Mouse (Mus musculus) frontal cortex, postnatal 25 days (tissue): ENCODE results near the gene Gm44511.
"Not testable (repeated sequence)": the region's sequence is repeated elsewhere in the genome, so short reads cannot be mapped to it uniquely, and the experiment has no call there.

ENCODE experiments used
- DNase-seq, 2 experiments: peaks; one replicate each; pipeline ENCODE4 v3.0.0; 2022; ENCODE audit warnings: low spot score in 2 of 2

Gene Gm44511

GRCm38 (mm10) chr6:128799896-128800270 is 26.2 kb downstream of the Gm44511 start:
- no peak for DNase-seq

DNA sequence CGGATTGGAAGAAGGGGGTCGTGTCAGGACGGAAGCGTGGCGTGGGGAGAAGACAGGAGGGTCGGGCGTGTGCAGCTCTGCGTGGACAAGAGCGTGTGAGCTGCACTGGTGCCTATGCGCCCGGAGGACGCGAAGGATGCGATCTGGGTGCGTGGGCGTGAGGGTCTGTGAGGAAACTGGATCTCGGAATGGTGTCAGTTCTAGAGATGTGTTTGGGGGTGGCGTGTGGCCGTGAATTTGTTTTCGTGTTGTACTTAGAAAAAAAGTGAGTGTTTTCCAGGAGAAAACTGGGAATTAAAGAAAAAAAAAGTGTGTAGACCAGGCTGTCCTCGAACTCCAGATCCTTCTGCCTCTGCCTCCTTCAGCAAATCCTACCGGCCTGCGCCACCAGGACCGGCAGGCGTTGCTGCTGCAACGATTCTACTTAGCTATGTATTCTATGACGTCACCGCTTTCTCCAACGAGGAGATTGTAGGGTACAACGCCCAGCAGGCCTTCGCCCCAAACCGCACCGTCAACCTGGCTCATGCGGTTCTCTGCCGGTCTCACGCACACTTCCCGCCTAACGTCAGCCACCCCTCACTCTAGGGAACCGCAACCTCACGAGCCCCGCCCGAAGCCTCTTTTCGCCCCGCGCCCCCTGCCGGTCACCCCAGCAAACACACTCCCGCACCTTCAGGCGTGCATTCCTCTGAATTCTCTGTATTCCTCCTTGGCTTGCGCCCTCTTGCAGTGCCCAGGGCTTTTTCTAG is 26.8 kb downstream of the Gm44511 start:
- peak; percentile 85 to 86 for DNase-seq

- DNase-seq, result peak; percentile 74 to 84
These were observed 27.4 kb downstream of the Gm44511 start for GRCm38 (mm10) chr6:128798772-128799143.

DNA sequence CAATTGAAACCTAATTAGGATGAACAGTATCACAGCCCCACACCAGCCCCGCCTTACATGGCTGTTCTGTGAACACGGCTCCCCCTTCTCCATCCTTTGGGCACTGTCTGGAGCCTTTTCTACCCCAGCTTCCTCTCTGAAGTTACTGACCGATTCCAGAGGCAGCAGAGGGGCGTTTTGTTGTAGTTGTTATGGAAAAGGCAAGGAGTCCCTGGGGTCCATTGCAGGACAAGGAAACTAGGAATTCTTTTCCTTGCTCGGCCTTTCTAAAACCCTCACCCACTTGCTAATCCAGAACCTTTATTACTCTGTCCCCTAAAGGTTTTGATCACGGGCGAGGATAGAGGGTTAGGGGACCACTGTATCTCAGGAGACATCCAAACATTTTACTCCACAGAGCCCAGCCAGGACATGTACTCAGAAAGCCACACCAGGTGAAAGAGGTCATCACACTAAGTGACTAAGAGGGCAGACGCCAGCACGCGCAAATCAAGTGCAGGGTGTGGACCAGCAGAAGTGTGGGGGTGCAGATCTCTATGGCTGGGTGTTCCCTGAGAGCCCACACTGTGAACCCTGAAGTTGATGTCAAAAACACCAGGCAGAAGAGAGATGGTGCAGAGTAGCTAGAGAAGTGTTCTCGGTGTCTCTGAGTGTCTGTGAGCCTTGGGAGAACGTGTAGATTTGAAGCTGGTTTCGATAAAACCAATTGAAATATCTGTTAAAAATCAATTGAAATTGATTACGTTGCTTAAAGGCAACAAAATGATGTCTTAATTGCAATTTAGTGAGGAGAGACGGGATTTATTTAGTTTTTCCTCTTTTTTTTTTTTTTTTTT is 28.0 kb downstream of the Gm44511 start:
- no peak for DNase-seq

DNA sequence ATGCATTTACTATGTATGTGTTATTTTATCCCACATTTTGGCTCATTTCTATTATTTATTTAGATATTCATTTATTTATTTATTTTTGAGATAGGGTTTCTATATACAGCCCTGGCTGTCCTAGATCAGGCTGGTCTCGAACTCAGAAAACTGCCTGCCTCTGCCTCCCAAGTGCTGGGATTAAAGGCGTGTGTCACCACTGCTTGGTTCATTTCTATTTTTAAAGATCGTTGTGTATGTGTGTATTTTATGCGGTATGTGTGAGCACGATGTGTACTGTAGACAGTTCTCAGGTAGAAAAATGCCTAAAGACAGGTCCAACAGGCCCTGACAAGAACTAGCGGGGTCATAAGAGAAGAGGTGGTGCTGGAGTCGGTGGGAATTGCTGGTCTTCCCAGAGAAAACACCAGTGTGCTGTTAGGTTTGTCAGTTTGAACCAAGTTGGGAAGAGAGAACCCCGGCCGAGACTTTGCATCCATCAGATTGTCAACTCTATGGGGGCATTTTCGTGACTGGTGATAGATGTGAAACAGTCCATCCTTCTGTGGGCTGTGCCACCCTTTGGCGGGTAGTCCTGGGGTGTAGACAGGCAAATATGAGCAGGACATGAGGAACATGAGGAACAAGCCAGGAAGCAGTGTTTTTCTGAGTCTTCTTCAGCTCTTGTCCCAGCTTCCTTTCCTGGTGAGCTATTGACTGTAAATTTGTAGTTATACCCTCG is 28.8 kb downstream of the Gm44511 start:
- no peak for DNase-seq

DNA sequence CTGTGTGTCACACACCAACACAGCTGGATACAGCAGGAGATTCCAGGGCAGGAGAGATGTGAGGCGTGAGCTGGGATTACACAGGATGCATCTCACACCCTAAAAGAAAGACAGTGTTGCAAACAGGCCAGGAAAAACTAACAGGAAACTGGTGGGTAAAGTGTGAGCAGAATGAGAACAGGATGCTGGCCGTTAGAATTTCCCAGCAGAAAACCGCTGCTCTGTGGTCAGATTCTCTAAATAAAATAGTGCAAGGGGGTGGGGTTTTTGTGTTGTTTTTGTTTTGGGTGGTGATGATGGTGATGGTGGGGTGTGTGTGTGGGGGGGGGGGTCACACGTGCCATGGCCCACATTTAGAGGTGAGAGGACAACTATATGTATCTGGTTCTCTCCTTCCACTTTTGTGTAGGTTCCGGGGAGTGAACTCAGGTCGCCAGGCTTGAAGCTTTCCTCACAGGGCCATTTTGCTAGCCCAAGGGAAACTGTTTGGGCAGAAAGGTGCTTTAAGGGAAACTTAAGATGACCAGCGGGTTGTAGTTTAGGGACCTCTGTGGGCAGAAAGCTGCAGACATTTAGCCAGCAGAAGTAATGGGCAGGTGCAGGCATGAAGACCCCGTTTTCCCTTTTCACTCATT is 29.7 kb downstream of the Gm44511 start:
- no peak for DNase-seq

DNA sequence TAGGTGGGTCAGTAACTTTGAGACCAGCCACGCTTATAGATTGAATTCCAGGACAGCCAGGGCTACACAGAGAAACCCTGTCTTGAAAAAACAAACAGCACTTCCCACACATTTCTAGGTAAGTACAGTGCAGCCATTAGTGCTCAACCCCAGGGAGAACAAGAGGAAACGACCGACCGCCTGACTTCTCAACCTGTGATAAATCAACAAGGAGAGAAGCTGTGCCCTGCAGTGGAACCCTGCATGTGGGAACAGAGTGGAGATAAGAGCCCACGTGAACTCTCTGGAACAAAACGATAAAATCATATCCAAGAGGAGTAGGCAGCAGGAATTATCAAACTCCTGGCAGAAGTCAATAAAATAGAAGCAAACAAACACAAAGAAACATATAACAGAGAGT is 32.4 kb downstream of the Gm44511 start:
- DNase-seq, result no peak

DNA sequence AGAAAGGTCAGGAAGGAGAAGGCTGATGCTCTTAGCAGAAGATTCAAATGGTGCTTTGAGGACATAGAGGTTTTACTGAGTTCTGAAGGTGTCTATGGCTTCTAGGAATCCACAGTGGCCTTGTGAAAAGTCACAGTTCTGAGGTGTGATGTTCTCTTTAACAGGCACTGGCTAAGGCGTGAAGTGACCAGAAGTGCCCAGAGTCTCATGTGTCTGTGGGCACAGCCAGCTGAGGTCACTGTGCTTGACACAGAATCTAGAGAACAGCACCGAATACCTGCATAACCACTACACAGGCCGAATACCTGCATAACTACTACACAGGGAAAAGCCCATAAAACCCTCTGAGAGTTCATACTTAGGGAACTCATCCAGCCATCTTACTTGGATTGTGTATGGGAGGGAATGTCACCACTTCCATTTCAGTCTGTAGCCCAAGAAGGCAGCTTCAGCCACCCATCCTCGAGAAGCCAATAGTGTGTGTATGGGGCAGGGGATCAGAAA is 35.6 kb downstream of the Gm44511 start:
- not testable (repeated sequence) for DNase-seq

- DNase-seq, result no peak
These were observed 37.0 kb downstream of the Gm44511 start, which contains the start of gene Klrb1c for GRCm38 (mm10) chr6:128789115-128789514. TSS of gene Klrb1c (minus strand) at chr6:128789215.

- DNase-seq, result no peak
These were observed 37.6 kb downstream of the Gm44511 start for GRCm38 (mm10) chr6:128788517-128788916.

DNA sequence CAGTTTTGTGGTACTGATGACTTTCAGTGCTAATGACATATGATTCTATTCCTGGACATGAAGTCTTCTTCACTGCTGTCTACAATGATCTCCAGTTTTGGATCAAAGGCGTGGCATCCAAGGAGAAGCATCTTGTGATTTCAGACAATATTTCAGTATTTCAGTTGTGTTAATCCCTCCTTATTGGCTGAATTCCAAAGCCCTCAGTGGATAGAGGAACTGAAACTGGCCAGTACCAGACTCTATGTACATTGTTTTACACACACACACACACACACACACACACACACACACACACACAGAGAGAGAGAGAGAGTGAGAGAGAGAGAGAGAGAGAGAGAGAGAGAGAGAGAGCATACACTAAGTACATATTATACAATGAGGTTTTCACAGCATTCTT is 39.7 kb downstream of the Gm44511 start:
- DNase-seq, result not testable (repeated sequence)

GRCm38 (mm10) chr6:128769481-128770253 is 56.4 kb downstream of the Gm44511 start:
- DNase-seq, result no peak

DNA sequence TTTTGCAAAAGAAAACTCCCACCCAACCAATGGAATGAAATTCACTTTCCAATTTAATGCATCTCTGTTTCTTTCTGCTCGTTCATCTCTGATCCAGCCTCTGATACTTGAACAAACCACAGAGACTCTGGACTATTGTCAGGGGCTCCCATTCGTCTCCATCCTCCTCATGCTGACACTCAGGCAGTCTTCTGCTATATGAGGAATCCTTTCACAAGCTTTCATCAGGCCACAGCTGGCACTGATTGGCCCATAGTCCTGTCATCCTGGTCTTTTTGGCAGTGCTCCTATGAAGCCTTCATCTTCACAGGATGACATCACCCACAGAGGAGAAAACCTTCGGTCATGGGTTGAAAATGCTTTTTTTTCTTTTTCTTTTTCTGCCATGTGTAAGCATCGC is 58.1 kb downstream of the Gm44511 start:
- no peak for DNase-seq

DNA sequence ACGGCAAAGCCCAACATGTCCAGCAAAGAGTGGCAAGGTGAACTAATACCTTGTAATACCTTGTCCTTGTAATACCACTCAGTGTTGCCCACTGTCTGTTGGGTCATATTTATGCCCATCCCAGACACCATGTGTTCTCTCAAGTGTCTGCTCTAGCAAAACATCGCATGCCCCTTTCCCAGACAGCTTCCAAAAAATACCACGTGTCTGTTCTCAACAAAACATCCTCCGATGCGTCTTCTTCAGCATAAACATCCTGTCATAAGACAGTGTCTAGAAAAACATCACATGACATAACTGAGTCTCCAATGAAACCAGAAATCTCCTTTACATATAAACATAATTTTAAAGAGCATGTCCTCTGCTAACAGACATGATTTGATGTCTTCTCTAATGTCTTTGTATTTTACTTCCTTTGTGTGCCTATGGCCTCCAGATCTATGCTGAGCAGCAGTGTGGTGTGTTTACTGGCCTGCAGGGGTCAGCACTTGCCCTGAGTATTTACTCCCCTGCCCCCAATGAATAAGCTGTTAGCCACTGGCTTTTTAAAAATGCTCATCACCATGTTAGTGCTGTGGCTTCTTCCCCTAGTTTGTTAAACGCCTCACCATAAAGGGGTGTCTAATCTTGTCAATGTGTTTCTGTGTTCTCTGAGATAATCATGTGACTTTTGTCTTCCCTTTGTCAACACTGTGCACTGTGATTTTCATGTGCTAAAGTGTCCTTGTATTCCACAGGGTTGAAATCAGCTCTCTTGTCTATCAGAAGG is 59.4 kb downstream of the Gm44511 start:
- not testable (repeated sequence) for DNase-seq

- no peak for DNase-seq
These were observed 60.9 kb downstream of the Gm44511 start for GRCm38 (mm10) chr6:128765211-128765610.

- DNase-seq, result no peak
These were observed 61.5 kb downstream of the Gm44511 start for GRCm38 (mm10) chr6:128764598-128764997.

GRCm38 (mm10) chr6:128763736-128764523 is 62.2 kb downstream of the Gm44511 start:
- DNase-seq, result peak; percentile 88 to 95

- not testable (repeated sequence) for DNase-seq
These were observed 63.0 kb downstream of the Gm44511 start for GRCm38 (mm10) chr6:128762892-128763670.
